Mouse (Mus musculus) ES-E14 (cell line): Measurements from ENCODE around the gene Ano10.

Experiments used
- CHD2 ChIP-seq: IDR thresholded peaks from 2 replicates; pipeline ENCODE4 v1.6.1; 2014; ENCODE audit warnings: mild to moderate bottlenecking, low read depth, low read length, inconsistent platforms
- HCFC1 ChIP-seq: IDR thresholded peaks from 2 replicates; pipeline ENCODE4 v1.6.1; 2012; ENCODE audit warnings: low read length, inconsistent platforms, borderline replicate concordance; ENCODE audit not compliant: insufficient read depth
- MAFK ChIP-seq: IDR thresholded peaks from 2 replicates; pipeline ENCODE4 v1.6.1; 2014; ENCODE audit warnings: mild to moderate bottlenecking, low read depth, low read length, inconsistent platforms; ENCODE audit not compliant: insufficient read depth

GRCm38 (mm10) chr9:122248168-122248567 is 46.1 kb downstream of the Ano10 start:
- TF ChIP-seq HCFC1 (no peak), CHD2 (no peak), MAFK (no peak)
